Mouse (Mus musculus) hematopoietic stem cell, adult 5-6 weeks (primary cell): ENCODE results near the gene Gm11007. TPM values are rescaled to one million over a fixed set of nuclear protein-coding genes. Genes with fewer than 3 reads are reported as not detected.
"Not testable (repeated sequence)": the region's sequence is repeated elsewhere in the genome, so short reads cannot be mapped to it uniquely, and the experiment has no call there.

ENCODE experiments used
- ATAC-seq, 2 experiments: fragments of 125-278 bp in 1 of 2; replicated peaks in 1 of 2; 2 replicates each; pipeline ENCODE4 v1.8.0; 2016 to 2017; ENCODE audit warnings: inconsistent platforms in 2 of 2, mild to moderate bottlenecking in 2 of 2, moderate number of reproducible peaks in 2 of 2, low read depth in 1 of 2, moderate TSS enrichment in 1 of 2; ENCODE audit not compliant: low FRiP score in 2 of 2, poor library complexity in 2 of 2, severe bottlenecking in 2 of 2, insufficient read depth in 1 of 2, low TSS enrichment in 1 of 2
- total RNA-seq: library from RNA; stranded (forward); fragments of 172-1452, 232-1000 nt; gene quantifications from 2 replicates; pipeline ENCODE4 v1.2.3, GENCODE M21; 2017

Gm11007 gene
- total RNA-seq: 29.9 TPM in 1 of 2 replicates, not detected in the other

DNA sequence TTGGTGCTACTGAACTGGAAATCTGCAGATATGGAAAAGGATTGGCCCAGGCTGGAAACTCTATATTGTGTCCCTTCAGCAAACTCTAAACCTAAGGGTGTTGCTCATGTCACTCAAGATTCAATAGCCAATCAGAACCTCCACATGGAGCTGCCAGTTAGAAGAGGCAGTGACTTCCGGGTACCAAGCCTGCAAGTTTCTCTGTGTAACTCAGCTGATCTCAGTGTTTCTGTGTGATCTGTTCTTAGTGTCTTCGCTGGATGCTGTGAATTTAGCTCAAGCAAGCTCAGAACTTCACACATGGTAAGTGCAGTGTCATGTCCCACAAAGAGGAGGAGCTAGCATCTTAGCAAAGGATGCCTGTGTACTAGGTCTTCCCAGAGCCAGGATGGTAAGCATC is at the start of gene Gm11007:
TSS of gene Gm11007 (plus strand) at position 301 of the 400 bp plus-strand sequence.
- not testable (repeated sequence) for ATAC-seq

Other genes starting within 250 kb of the Gm11007 start
- 4.8 and 14.1 TPM in 2 replicates for gene Gm4724, start 208.2 kb upstream of the Gm11007 start, total RNA-seq
- 11.7 and 15.2 TPM in 2 replicates for gene Zfp965, start 174.0 kb upstream of the Gm11007 start, total RNA-seq
- 19.0 TPM in 1 of 2 replicates, not detected in the other for gene Zfp969, start 59.7 kb downstream of the Gm11007 start, total RNA-seq
- 29.9 TPM in 1 of 2 replicates, not detected in the other for gene Gm2007, start 97.6 kb downstream of the Gm11007 start, total RNA-seq
- 8.7 and 14.2 TPM in 2 replicates for gene Gm14288, start 157.1 kb downstream of the Gm11007 start, total RNA-seq
- gene Gm6710, start 225.2 kb downstream of the Gm11007 start, total RNA-seq: 6.0 and 8.1 TPM in 2 replicates